Mouse (Mus musculus): ENCODE data around the gene Klf14. TPM values are rescaled to one million over a fixed set of nuclear protein-coding genes. Genes with fewer than 3 reads are reported as not detected.

Klf14 gene
- total RNA-seq (2021) = under 1 TPM; 0.08 to 0.14 TPM
- long read RNA-seq, experiment 1 = 0 reads
- long read RNA-seq, experiment 2 = 0 reads

DNA sequence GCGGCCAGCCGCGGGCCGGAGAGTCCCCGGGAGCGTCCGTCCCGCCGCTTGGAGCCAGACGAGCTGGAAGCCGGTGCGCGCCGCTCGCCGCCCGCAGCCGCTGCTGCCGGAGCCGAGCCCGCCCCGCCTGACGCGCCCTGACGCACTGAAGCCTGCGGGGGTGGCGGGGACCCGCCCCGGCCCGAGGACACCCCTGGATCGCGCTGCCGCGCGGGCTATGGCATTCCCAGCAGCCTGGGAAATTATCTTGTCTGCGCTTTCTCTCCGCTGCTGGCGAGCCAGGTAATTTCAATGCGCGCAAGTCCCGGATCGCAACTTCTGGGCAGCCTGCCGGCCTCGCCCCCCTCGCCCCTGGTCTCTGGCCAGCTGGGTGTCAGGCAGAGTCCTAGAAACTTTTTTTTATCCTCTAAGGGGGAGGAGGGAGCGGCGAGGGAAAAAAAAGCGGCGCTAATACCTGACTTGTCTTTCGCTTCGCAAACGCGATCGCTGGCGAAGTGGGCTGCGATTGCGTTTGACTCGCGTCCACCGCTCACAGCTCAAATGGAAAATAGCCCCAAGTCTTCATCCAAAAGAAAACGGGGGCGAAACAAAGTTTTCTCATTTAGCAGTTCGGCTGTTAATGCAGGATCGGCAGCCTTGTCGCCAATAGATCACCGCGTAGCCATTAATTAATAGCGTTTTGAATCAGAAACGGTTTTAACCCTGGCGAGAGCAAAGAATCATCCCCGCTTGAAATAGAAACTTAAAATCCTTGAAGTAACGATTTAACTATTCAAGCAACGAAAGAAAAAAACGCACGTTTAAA lies at the start of gene Klf14:
Klf14 (minus strand) TSS at position 343 of the 805 bp plus-strand sequence.
- peak; percentile 71 for DNase-seq
- intact Hi-C loops (cut with DNase I) = no loop called here
- H3K4me3 ChIP-seq = peak within 1 kb of the TSS; percentile 73
- no peak for TF ChIP-seq CTCF (IDR thresholded peaks at IDR 0.05)
- peak within 1 kb of the TSS; percentile 48; the same call in 1 of the 2 replicates for H3K27ac ChIP-seq

- TF ChIP-seq CTCF (IDR thresholded peaks at IDR 0.05) = no peak
- no peak for DNase-seq
- Histone ChIP-seq H3K4me3 (no peak overlapping the region), H3K27ac (no peak overlapping the region)
- intact Hi-C loops (cut with DNase I) = no loop called here
These were observed 47.3 kb upstream of the Klf14 start for GRCm38 (mm10) chr6:31006111-31006600.

- no peak for DNase-seq
- TF ChIP-seq CTCF (IDR thresholded peaks at IDR 0.05) = no peak
- intact Hi-C loops (cut with DNase I) = no loop called here
- Histone ChIP-seq H3K27ac (no peak overlapping the region), H3K4me3 (no peak overlapping the region)
These were observed 27.5 kb upstream of the Klf14 start for GRCm38 (mm10) chr6:30986393-30986792.

GRCm38 (mm10) chr6:30983021-30983420 lies 24.1 kb upstream of the Klf14 start:
- H3K27ac ChIP-seq = no peak overlapping the region
- DNase-seq = no peak
- intact Hi-C loops (cut with DNase I) = loop anchor here (2.0 to 5.0 kb wide), 2 partner anchors 448 to 581 kb away; partner anchors contain the start of gene Klhdc10
- TF ChIP-seq CTCF (IDR thresholded peaks at IDR 0.05) = no peak
- H3K4me3 ChIP-seq = no peak overlapping the region

GRCm38 (mm10) chr6:30982372-30982980 lies 23.6 kb upstream of the Klf14 start:
- Histone ChIP-seq H3K27ac (0 out of 2 replicates have a peak overlapping the region, but pooled peaks have one; percentile 31), H3K4me3 (peak overlapping the region; percentile 65)
- DNase-seq = no peak
- intact Hi-C loops (cut with DNase I) = loop anchor here (2.0 to 5.0 kb wide), 2 partner anchors 448 to 580 kb away; partner anchors contain the start of gene Klhdc10
- peak; percentile 63 for TF ChIP-seq CTCF (IDR thresholded peaks at IDR 0.05)

DNA sequence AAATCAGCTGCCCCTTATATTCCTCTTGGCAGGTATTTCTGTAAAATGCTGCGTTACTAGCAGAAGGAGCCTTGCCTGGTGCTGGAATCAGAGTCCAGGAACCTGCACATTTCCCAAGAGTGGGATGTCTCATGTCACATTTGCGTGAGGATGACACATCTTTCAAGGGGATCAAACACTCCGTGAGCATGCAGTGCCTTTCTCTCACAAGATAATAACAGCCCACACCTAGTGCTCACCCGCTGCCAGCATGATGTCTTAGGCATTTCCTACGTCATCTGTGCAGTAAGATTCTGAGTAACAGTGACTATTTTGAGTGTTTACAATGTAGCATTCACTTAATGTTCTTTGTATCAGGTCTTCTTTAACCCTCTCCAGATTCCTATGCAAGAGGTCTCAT lies 22.5 kb upstream of the Klf14 start:
- Histone ChIP-seq H3K27ac (no peak overlapping the region), H3K4me3 (no peak overlapping the region)
- intact Hi-C loops (cut with DNase I) = loop anchor here (5.0 kb wide), 1 partner anchor 579 kb away; the partner anchor contains the start of gene Klhdc10
- DNase-seq = no peak
- TF ChIP-seq CTCF (IDR thresholded peaks at IDR 0.05) = no peak

DNA sequence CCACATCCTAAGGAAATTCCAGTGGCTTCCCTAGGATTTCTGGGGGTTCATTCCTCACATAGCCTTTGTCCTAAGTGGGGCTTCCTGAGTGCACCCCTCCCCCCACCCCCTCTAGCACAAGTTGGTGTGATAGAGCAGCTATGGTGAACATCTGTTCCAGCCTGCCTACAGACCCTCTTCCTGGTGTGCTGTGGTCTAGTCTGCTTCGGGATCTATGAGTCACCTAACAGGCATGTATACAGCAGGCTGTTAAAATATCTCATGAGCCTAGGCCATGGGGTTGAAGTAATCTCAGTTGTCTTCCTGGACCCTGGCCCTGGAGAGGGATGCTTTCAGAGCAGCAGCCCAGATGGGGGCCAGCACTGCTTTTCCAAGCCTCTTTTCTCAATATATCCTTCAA lies 19.7 kb upstream of the Klf14 start:
- TF ChIP-seq CTCF (IDR thresholded peaks at IDR 0.05) = no peak

GRCm38 (mm10) chr6:30972121-30972520 lies 13.2 kb upstream of the Klf14 start:
- intact Hi-C loops (cut with DNase I) = no loop called here
- no peak overlapping the region for H3K27ac ChIP-seq
- no peak overlapping the region for H3K4me3 ChIP-seq
- TF ChIP-seq CTCF (IDR thresholded peaks at IDR 0.05) = no peak
- DNase-seq = no peak

More for the DNA sequence above, 19.7 kb upstream of the Klf14 start:
- Histone ChIP-seq H3K27ac (no peak overlapping the region), H3K4me3 (no peak overlapping the region)
- intact Hi-C loops (cut with DNase I) = no loop called here
- no peak for DNase-seq

DNA sequence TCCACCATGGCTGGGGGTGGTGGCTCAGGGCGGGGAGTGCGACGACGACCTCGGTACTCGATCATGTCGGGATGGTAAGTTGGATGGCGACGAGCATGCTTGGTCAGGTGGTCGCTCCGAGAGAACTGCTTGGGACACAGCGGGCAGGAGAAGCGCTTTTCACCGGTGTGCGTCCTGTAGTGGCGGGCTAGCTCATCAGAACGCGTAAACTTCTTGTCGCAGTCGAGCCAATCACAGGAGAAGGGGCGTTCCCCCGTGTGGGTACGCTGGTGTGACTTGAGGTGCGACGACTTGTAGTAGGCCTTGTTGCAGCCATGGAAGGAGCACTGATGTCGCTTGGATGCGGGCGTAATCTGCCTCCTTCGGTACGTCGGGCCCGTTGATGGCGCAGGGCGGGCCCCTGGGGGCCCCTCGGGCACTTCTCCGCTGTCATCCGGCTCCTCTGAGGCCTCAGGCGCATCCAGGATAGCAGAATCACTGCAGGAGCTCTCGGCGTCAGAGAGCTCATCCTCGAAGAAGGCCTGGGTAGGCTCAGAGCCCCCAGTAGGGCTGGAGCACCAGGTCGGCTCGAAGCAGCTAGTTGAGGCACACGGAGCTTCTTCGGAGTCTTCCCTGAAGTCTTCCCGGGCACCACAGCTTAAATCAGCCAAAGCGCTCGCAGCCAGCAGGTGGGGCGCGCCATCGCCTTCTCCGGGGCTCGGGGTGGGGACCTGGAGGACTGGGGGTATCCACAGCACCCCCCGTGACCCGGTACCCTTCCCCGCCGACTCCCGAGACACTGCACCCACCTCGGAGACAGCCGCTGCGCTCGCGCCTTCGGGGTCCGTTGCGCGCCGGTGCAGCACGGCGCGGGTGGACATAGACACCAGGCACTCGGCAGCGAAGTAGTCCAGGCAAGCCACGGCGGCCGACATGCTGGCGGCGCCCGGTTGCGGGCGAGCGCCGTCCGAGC lies 818 bp downstream of the Klf14 start:
- peak; percentile 48 for DNase-seq
- intact Hi-C loops (cut with DNase I) = no loop called here
- no peak for TF ChIP-seq CTCF (IDR thresholded peaks at IDR 0.05)
- Histone ChIP-seq H3K4me3 (peak overlapping the region; percentile 73), H3K27ac (no peak overlapping the region; the same call in 1 of the 2 replicates)

- intact Hi-C loops (cut with DNase I) = no loop called here
- no peak overlapping the region for H3K27ac ChIP-seq
- DNase-seq = no peak
- no peak for TF ChIP-seq CTCF (IDR thresholded peaks at IDR 0.05)
- no peak overlapping the region for H3K4me3 ChIP-seq
These were observed 19.6 kb downstream of the Klf14 start for GRCm38 (mm10) chr6:30939264-30939663.

- DNase-seq = no peak
- no peak overlapping the region for H3K4me3 ChIP-seq
- no peak overlapping the region for H3K27ac ChIP-seq
- intact Hi-C loops (cut with DNase I) = no loop called here
- peak; percentile 41 for TF ChIP-seq CTCF (IDR thresholded peaks at IDR 0.05)
These were observed 36.1 kb downstream of the Klf14 start for GRCm38 (mm10) chr6:30922821-30923220.

DNA sequence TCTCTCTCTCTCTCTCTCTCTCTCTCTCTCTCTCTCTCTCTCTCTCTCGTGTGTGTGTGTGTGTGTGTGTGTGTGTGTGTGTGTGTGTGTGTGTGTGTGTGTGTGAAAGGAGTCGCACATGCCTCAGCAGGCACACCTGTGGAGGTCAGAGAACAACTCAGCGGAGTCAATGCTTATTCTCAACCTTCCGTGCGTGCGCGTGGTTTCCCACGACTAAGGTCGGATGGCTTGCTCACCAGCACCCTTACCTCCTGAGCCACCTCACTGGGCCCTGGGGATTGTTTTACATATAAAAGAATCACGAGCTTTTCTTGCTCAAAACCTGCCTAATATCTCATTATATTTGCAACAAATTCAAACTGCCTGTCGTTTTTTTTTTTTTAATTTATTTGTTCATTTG lies 37.1 kb downstream of the Klf14 start:
- intact Hi-C loops (cut with DNase I) = no loop called here
- DNase-seq = no peak
- TF ChIP-seq CTCF (IDR thresholded peaks at IDR 0.05) = no peak
- H3K27ac ChIP-seq = no peak overlapping the region
- H3K4me3 ChIP-seq = no peak overlapping the region

Data from gastrocnemius, adult 2 months (tissue).